Mouse (Mus musculus): Measurements from ENCODE around the gene Rab38. TPM values are rescaled to one million over a fixed set of nuclear protein-coding genes. Genes with fewer than 3 reads are reported as not detected.

Rab38 gene
- under 1 TPM; 0.44 to 0.48 TPM for total RNA-seq (2021)

DNA sequence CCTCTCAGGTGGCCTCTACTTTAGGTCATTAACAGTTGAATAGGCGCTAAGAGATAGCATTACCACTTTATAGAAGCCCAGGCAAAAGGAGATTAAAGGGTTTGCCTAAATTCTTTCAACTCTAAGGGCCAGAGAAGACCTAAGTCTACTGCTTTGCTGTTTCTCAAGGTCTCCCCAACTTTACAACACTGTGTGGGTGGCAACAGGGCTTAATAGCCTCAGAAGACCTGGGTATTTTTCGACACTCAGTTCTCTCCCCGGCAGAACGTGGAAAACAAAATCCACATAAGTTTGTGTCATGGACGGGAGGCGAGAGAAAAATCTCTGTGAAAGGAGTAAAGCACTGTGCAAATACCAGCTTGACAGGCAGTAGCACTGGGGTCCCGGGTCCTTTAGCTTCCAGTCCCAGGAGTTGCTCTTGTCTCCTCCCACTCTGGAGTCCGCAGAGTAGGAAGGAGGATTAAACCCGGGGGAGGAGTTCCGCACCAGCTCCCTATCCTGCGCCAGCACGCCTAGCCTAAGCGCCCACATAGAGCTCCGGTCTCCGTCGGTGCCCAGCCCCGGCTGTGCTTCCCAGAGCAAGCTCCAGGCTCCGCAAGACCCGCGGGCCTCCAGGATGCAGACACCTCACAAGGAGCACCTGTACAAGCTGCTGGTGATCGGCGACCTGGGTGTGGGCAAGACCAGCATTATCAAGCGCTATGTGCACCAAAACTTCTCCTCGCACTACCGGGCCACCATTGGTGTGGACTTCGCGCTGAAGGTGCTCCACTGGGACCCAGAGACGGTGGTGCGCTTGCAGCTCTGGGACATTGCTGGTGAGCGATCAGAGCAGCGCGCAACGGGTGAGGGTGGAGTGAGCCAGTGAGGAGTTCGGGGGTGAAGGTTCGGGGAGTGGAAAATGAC lies at the start of gene Rab38:
Gene Rab38 (plus strand): TSS at position 488 of the 906 bp plus-strand sequence.
- DNase-seq: peak; percentile 38
- intact Hi-C loops (cut with DNase I): no loop called here

DNA sequence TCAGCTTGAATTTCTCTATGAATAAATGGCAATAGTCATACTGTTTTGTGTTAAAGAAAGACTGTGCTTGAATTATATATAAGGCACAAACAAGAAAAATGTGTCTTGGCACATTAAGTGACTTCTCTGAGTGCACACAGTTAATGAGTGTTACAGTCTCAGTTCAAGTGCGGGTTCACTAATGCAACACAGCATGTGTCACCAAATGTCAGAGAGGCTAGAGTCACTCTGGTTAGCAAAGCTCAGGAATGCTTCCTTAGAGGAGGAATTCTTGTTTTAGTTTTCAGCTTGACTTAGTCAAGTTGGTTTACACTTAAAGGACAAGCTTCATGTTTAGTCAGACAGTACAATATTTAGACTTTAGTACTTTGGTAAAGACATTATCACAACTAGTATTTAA lies 35.5 kb upstream of the Rab38 start:
- no peak for DNase-seq
- intact Hi-C loops (cut with DNase I): no loop called here

DNA sequence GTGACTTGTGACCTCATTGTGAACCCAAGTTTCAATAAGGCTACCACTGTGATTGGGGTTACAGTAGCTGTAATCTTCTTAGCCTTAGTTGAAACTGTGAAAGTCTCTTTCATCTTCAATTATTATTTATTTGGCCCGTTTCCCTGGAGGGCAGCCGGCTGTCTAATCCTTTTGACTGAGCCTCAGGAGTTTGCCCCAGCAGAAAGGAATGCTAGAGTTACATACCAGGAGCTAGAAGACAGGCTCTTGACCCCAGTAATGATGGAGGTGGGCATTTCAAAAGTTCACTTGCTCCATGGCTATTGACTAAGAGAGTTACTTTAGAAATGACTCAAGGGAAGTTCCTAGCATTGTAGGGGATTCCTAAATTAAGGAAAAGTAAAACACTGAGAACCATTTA lies 34.3 kb upstream of the Rab38 start:
- DNase-seq: no peak
- intact Hi-C loops (cut with DNase I): no loop called here

DNA sequence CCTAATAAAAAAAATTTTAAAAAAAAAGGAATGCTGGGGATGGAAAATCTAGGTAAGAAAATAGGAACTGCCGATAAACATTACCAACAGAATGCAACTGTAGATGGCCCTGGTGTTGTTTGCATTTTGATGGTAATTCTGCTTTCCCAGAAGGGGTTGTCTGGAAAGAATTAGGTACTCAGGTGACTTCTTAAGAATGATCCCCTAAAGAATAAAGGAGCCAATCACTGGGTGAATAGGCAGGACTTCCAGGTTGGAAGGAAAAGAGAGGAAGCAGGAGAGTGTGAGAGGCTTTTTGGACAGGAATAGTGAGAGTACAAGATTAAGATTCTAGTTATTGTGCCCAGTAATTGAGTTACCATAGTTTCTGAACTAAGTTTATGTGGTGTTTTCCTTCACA lies 24.8 kb upstream of the Rab38 start:
- DNase-seq: no peak
- intact Hi-C loops (cut with DNase I): no loop called here

DNA sequence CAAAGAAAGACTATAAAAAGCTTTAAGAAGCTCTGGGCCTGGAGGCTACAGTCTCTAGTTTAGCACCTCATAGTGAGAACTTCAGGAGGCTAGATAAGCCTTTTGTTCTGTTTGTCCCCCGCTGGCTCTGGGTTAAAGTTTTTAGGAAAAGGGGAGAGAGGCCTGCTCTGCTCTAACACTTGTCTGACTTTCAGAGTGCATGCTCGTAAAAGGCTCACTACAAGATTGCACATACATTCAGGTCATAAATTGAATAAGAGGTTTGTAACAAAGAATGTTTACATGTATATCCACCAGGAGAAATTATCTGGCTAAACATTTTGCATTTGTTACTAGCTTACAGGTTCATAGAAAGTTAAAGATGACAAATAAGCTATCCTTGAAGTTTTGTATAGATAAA lies 23.6 kb upstream of the Rab38 start:
- intact Hi-C loops (cut with DNase I): no loop called here
- no peak for DNase-seq

DNA sequence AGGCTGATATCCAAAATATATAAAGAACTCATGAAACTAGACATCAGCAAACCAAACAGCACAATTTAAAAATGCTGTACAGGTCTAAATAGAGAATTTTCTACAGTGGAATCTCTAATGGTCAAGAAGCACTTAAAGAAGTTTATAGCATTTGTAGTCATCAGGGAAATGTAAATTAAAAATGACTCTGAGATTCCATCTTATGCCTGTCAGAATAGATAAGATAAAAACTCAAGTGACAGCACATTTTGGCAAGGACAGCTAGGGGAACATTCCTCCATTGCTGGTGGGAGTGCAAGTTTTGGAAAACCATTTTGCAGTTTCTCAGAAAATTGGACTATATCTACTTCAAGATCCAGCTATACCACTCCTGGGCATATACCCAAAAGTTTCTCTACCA lies 8.3 kb upstream of the Rab38 start:
- intact Hi-C loops (cut with DNase I): no loop called here

DNA sequence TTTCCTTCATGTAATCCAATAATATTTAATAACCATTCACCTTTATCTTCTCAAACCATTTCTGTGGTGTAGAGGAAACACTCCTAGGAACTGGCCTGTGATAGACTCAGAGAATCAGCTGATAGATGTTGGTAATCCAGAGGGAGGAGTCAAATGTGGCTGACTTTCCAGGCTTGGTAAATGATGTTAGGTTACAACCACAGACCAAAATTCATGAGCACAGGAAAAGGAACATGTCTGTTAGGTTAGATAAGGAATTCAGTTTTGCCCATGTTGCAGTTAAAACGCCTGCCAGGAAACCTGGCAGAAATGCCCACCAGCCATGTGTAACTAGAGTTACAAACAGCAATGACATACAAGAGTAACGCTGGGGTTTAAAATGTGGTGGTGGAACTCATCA lies 6.2 kb upstream of the Rab38 start:
- no peak for DNase-seq
- intact Hi-C loops (cut with DNase I): no loop called here

More for the DNA sequence above, 8.3 kb upstream of the Rab38 start:
- no peak for DNase-seq

DNA sequence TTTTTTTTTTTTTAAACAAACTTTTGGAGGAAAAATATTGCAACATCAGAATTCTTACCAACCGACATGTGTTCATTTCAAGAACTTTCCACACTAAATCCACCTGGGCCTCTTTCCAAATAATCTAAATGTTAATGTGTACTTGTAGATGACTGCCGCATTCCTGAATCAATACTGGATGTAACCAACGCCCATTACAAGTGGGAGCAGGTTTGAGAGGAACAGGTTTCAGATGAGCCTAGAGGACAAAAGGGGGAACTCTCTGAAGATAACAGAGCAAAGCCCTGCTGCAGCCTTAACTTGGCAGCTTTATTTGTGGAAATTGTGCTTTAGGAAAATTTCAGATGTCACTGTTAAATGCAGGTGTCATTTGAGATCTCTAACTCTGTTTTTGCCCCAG lies 4.3 kb upstream of the Rab38 start:
- no peak for DNase-seq
- intact Hi-C loops (cut with DNase I): no loop called here

DNA sequence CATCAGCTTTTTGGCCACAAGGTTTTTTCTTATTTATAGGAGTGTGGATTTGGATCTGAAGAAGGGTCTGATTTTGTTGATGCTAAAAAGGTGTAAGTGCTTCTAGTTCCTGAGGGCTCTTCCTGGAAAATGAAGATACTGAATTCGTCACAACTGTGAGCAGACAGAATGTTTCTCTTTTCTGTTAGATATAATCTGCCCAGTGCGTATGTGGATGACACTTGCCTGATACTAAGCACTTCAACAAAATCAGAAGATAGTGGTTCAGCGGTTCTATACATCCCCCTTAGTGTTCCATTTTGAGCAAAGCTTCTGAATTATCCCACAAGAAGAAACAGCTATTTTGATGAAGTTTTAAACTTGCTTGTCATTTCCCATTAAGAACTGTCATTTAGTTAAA lies 2.6 kb upstream of the Rab38 start:
- intact Hi-C loops (cut with DNase I): no loop called here
- DNase-seq: no peak

DNA sequence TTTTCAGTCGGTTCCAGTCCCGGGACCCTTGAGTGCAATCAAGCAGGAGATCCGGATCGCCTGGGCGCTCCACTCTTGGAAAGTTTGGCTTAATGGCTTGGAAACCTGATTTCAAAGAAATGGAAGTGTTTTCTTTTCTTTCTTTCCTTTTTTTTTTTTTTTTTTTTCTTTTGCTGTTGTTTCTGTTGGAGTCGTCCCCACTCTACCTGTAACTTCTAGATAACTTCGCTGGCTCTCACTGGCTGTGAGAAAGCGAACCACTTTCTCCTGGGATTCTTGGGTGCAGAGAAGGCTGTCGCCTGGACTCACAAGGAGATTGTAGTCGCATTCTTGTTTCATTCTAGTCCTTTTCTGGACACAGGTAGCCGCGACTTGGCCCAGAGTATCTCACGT lies 615 bp downstream of the Rab38 start:
- intact Hi-C loops (cut with DNase I): no loop called here
- no peak for DNase-seq

DNA sequence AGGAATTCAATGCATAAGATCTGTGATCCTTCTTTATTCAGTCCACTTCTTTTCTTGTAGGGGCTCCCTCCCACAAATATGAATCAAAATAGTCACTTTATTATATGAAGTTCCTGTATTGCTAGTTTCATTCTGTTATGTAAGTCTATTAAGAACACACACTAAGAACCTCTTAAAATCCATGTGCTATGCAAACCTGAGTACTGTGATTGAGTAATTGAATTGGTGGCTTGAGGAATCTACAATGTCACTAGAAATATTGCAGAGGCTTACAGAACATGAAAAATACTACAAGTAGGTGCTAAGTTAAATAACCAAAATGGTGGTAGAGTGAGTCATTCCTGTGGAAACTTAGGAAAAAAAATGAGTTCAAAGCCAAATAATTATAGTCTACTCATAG lies 10.2 kb downstream of the Rab38 start:
- intact Hi-C loops (cut with DNase I): no loop called here
- DNase-seq: no peak

DNA sequence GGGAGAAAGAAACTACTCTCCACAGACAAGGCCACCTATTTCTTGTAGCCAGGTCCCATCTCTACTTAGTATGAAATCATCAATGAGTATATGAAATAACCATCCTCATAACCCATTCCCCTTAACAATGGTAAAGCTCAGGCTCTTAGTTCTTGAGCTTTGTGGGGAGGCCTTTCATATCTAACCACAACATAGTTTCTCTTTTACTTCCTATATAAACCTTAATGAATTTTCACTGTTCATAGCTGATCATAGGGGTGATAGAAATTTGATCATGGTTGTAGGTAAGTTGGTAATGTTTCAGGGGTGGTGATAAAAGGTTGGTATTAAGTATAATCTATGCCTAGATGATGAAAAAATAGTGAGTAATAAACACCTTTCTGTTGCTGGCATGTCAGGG lies 12.6 kb downstream of the Rab38 start:
- intact Hi-C loops (cut with DNase I): no loop called here
- DNase-seq: no peak

DNA sequence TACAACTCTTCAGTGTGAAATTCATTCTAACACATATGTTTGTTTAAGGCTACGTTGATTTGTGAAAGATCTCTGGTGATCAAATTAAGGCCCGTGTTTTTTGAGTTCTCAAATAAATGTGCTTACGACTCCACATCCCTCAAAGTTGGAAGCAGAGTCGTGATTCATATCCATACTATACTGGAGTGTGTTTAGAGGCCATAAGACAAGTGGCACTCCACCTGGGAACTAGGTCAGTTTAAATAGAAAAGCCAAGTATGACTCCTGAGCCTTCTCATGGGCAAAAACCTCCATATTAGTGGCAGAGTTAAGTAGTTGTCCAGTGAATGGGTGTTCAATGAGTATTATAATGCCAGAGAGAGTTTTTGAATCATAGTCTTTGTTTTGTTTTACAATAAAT lies 13.4 kb downstream of the Rab38 start:
- intact Hi-C loops (cut with DNase I): no loop called here
- DNase-seq: no peak

DNA sequence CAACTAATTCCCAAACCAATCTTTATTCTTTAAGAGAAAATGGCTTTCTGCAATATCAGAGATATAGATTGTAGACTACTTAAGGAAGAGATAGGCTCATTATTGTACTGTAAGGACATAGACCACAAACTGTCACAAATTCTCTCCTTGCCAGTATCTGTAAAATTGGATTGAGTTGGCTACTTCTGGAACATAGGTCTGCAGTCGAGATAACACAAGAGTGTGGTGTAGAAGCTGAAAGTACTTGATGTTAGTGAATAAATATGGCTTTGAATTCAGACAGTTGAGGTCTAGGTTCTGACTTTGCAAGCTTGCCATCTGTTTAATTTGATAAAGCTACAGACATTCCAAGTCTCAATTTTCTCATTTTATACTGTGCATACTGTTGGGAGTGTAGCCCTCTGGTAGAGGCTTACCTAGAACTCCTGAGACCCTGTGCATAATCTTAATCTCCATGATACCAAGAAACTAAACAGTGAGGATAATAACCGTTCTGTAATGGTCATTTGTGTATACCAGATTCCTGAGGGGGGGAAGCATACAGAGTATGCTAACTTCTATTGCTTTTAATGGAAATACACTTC lies 15.3 kb downstream of the Rab38 start:
- no peak for DNase-seq
- intact Hi-C loops (cut with DNase I): no loop called here

DNA sequence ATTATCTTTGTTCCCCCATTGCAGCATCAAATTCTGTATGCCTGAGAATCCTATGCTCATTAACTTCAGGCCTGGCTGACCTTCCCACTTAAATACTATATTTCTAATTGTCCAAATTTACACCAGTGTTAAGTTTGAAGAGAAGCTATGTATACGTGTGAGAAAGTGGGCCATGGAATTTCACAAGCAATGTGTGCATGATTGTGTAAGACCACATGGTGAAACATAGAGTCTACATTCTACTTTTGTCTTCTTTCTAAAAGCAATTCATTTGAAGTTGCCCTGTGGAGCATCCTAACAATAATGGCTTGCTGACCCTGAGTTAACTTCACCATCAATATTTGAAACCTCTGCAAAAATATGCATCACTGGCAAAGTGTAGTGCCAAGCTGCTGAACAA lies 23.2 kb downstream of the Rab38 start:
- intact Hi-C loops (cut with DNase I): no loop called here
- DNase-seq: no peak

DNA sequence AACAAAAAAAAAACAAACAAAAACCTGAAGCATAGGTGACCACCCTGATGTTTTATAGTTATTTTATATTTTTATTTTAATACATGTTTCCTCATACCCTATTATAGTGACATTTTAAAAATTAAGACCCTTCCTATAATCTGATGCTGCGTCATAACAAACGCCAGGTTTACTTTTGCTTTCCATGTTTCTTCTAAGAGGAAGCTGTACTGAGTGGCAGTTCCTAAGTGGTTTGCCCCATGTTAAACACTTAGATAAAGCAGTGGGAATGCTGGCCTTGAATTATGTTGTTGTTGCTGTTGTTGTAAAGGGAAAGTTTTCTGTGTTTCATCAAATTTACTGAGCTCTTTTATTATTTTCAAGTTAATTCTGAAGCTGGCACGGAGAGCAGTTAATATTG lies 27.8 kb downstream of the Rab38 start:
- no peak for DNase-seq
- intact Hi-C loops (cut with DNase I): no loop called here

DNA sequence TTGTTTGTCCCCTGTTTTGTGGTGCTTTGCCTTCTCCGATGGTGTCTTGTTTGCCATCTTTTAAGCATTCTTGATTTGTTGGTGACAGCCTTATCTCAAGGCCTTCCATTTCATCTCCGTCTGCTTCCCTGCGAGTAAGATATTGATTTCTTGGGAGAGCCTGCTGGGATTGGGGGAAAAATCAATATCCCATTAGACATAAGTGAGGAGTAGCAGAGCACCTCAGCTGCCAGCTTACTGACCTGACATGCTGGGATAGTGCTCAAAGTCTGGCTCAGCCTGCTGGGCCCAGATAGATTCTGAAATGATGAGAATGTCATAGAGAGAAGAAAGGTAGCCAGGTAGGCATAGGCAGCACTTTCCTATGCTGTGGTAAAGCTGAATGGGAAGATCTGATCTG lies 37.7 kb downstream of the Rab38 start:
- intact Hi-C loops (cut with DNase I): no loop called here
- no peak for DNase-seq

DNA sequence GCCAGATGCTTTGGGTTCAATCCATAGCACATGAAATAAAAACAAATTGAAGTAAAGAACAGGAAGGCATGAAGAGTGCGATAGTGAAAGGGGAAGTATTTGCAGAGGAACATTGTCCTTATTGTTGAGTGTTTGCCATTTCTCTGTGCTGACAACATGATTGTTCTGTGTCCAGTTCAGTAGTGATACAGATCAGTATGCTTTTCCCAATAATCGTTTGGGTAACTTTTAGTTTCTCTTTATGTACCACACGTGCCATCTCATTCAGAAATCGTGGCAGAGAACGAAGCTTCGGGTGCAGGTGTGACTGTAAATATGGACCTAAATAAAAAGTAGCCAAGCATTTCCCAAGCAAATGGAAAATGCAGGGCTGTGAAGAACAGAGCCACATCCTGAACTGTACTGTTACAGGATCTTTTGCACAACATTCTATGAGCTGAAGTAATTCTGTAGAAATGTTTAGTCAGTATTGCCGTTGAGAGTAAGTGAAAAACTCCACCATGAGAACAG lies 52.1 kb downstream of the Rab38 start:
- no peak for DNase-seq
- intact Hi-C loops (cut with DNase I): no loop called here

DNA sequence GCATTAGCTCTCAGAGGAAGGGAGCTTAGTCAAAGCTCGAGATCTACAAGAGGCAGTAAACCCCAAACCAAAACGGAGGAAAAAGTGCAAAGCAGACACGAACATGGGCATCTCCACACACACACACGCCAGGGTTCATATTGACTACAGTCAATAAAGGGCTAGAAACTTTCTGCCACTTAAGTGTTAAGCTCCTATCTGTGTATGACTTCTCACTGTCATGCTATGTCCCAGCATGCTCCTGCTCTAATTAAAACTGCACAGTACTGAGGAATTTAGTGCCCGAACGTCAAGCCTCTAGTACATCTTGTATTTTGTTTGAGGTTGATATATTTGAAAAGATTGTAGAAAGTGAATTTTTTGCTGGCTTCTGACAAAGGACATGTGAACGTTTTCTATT lies 52.6 kb downstream of the Rab38 start:
- intact Hi-C loops (cut with DNase I): no loop called here
- DNase-seq: no peak

DNA sequence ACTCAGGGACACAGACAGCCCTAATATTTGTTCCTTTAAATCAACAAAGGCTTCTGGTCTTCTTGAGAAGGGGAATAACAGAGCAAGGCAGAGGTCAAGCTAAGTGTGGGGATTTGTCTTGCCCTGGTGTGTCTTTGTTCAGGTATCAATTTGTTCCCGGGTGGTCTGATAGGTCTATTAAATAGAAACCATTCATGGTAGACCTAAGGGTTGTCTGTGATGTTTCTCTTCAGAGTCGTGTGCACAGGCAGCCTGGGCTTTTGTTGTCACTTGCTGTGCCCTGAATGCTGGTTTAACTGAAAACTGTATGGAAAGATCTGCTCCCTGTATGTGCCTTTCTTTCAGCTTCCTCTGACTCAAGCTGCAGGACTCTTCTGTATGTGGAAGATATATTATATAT lies 60.9 kb downstream of the Rab38 start:
- intact Hi-C loops (cut with DNase I): no loop called here
- DNase-seq: no peak

DNA sequence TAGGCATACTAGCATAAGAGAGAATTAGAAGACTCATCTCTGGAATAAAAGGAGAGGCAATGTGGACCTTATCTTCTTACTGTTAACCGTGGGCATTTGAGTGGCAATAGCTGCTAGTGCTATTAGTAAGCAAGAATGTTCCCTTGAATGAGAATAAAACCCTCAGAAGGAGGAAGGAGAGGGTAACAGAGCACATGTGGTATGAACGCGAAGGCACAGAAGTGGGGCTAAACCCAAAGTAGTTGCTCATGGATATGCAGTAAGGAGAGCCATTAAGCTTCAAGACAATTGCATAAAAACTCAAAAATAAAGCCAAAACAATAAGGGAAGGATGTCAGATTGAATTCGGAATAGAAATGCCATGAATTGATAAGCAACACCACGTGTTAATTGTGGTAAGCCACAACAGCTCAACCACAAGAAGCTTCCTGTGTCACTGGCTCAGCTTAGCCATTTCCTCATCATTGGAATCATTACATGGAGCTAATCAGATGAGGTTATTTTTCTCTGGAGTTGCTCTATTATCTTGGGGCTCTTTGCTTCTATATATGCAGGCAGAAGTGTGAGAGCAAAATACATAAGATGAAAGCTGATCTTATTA lies 72.2 kb downstream of the Rab38 start:
- DNase-seq: no peak
- intact Hi-C loops (cut with DNase I): no loop called here

DNA sequence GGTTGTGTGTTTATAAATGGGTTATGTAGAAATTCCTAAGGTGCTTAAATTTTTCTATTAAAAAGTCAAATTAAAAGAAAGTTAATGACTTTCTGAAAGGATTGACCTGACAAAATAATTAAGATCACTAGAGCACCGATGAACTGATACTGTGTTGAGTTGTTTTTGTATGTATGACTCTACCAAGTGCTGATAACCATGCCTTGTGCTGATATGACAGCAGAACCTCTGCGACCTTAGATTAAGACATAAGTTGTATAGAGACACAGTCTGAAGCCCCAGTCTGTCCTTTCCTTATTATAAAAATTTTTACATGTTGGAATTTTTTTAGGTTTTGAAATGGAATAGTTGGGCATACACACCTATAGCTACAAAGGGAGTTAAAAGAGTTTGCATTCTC lies 79.7 kb downstream of the Rab38 start:
- no peak for DNase-seq
- intact Hi-C loops (cut with DNase I): no loop called here
